Mouse (Mus musculus) cerebellum, adult 9-11 months (tissue): ENCODE data around the gene Olfr686.

ENCODE experiments used
- DNase-seq: peaks from one replicate; pipeline ENCODE4 v3.0.0; 2022

The Olfr686 gene

DNA sequence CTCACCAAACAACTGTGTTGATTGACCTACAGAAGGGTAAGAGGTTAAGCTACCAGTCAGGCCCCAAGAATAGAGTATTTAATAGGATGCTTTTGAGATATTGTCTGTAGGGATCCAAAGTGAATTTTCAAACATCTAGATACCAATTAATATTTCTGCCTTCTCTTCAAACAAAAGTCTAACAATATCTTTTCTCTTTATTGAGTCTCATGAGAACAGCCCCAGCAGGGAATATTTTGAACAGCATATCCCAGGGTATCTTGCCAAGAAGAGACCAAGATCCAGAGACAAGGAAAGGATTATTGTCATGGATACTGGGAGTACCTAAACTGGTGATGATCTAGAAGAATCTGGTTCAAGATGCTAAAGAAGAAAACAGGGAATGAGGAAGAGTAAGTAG is at the start of gene Olfr686:
Olfr686 (minus strand) TSS at position 101 of the 400 bp plus-strand sequence.
- DNase-seq, result no peak

DNA sequence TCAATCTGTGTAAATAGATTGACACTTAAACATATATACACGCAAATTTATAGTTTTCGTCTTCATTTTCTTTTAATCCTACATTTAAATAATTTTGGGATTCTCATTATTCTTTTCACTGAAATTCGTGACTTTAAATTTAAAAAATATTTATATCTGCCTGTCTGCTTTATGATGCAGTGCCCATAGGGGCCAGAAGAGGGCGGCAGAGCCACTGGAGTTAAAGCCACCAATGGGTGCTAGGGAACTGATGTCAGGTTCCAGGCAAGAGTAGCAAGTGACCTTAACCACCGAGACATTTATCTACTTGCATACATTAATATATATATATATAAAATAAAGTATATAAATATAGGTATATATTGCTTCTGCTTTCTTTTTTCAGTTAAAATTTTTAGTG is 49.4 kb upstream of the Olfr686 start:
- no peak for DNase-seq

DNA sequence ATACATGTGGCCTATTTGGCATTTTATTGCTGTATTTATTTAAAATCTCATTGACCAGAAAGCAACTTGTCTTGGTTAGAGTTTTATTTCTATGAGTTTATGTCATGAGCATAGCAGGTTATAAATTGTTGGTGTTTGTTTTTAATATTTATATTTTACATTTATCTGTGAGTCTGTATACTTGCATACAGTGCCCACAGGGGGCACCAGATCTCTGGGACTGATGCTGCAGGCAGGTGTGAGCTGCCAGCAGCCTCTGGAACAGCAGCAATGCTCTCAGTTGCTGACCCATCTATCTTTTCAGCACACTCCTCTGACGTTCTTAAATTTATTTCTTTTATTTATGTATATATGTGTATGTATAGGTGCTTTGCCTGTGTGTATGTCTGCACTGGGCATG is 40.9 kb upstream of the Olfr686 start:
- DNase-seq, result no peak

DNA sequence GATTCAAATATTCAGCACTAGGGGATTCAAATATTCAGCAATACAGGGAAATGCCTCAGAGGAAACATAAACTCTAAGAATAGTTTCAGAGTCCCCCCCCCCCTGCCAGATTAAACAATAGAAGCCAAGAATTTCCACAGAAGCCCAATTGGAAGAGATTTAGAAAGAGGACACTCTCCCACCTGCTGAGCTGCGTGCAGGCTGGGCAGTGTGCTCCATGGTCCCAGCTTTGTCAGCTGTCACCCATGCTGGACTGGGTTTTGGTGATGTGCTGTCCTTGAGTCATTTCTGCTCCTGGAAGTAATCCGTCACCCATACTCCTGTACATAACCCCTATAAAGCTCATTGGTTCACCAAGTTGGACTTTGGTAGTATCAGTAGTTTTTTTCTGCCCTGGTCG is 40.4 kb upstream of the Olfr686 start:
- no peak for DNase-seq

DNA sequence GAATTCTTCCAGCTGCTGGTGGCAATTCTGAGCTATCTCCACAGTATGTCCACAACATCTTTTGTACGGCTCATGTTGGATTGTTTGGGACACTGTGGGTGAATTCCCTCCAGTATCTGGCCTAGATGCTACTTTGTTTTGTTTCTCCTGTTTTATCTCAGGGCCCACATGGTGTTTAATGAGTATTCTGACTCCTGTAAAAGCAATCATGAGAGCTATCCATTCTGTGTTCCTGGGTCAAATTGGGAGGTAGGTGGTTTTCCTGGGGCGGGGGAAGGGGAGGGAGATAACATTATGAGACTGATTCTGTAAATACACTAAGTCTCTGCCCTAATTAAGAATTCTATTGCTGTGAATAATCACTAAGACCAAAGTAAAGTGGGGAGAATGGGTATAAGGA is 22.1 kb upstream of the Olfr686 start:
- no peak for DNase-seq

DNA sequence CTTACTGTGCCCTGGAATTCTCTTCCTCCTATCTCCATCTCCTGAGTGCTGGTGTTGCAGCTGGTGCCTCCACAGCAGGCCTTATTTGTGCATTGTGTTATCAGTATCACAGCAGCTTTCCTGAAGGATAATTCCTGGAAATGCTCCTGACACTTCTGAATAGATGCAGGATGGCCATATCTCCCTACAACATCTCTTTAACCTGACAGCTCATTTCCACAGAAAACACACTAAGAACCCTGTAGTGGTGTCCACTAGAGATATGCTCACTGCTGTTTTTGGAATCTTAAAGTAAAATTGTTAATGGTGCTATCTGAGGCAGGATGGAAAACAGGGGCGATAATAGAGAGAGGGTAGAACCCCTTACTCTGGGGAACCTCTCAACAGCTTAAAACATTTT is 20.9 kb upstream of the Olfr686 start:
- DNase-seq, result no peak

DNA sequence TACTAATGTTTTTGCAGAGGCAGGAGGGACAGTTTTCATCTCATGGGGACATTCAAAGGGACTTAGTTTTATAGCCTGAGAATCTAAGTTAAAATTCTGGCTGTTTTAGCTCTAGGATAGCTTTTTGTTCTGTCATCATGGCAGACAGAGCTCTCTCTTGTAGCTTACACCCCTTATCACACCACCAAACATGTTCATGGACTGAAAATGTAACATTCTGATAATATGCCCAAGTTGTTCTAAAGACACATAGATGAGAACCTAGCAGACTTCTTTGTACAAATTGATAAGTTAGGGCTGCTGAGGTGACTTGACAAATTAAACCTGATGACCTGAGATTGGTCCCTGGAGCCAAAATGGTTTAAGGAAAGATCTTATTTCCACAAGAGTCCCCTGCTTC is 19.4 kb upstream of the Olfr686 start:
- no peak for DNase-seq

DNA sequence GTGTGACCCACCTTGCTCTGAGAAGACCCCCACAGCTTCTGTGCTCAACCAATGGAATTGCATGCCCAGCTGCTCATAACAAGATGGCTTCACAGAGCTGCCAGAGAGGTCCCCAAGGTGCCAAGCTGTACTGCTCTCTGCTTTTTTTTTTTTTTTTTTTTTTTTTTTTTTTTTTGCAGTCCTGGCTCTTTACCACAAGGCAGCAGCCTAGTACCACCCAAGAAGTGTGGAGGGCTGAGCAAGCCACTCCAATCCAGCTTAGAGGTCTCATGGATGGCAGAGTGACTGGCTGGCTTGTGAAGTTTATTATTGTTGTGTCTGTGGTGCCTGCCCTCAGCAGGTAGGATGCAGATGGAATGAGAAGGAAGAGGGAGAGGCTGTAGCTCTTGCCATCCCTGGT is 18.8 kb upstream of the Olfr686 start:
- no peak for DNase-seq

DNA sequence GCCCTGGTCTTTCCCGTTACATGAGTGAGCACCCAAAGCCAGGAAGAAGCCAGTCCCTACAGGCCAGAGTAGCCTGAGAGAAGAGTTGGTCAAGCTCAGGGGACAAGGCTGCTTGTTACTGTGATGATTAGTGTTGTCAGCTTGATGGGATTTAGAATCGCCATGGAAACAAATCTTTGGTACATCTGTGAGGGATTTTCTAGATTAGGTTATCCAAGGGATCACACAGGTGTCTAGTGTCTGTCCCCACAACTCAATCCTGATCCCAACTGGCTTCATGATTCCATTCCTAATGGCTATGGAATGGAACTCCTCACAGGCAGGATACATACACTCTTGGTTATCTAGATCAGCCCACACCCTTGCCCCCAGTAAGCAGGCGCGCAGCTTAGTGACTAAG is 11.0 kb upstream of the Olfr686 start:
- no peak for DNase-seq

DNA sequence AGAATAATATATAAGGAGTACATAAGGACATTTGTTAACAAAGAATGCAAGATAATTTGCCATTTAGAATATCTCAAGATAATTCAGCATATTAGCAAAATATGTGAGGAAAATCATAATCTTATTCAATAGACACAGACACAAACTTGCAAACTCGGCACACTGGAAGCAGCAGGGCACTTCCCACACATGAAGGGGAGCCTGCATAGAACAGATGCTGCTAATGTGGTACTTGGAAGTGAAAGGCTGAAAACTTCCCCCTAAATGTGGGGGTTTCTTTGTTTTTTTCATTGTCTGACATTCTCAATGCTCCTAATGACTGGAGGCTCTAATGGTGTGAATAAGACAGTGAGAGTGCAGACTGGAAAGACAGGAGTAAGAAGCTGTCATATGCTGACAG is 7.5 kb upstream of the Olfr686 start:
- no peak for DNase-seq

DNA sequence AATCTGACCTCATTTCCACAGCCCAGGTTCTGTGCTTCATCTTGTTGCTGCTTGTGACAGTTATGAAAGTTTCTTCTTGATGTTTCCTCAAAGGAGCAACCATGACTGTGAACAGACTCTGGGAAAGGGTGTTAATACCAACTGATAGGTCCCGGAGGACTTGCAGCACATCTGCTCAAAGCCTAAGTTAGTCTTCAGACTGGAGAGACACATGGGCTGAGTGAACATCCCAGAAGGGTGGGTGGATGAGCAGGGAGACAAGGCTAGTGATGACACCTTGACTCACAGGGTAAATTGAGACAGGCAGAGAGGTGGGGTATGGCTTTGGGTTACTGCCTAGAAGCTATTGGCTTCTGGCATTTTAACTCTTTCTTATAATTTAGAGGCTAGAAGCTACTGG is 21.4 kb downstream of the Olfr686 start, which contains the start of gene Olfr685:
Olfr685 (minus strand) TSS at position 101 of the 400 bp plus-strand sequence.
- no peak for DNase-seq

DNA sequence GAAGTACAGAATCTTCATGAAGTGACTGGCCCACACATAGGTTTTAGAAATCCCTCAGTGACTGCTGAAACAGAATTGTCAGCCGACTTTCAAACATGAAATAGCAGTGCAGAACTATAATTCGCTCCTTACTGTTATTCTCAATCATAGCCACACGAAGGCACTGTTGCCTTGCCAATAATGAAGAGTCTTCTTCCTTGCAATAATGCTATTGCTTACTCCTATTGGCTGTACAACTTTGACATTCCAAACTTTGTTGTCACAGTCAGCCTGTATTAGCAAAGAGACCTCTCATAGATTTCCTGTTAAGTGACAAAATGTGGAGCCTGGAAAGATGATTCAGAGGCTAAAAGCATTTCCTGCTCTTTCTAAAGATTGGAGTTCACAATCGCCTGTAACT is 36.5 kb downstream of the Olfr686 start:
- DNase-seq, result no peak

DNA sequence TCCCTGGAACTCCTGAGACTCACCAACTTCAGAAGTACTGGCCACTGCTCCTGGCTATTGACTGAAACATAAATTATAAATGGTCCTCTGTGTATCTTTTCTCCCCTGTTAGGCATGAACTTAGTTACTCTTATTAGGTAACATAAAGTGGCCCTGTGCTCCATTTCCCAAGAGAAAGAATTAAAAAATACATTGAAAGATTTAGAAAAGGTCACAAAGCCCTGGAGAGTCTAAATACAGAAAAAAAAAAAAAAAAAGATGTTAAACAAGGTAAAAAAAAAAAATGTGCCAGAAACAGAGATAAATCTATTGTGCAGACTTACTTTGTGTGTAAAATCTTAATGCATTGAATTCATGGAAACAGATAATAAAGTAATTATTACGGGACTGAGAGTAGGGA is 43.7 kb downstream of the Olfr686 start, which contains the start of gene Olfr684:
Olfr684 (minus strand) TSS at position 101 of the 400 bp plus-strand sequence.
- DNase-seq, result no peak
